Mouse (Mus musculus) adrenal gland, adult 2 months (tissue): ENCODE measurements around the gene Ndel1. TPM values are rescaled to one million over a fixed set of nuclear protein-coding genes. Genes with fewer than 3 reads are reported as not detected.
A peak's percentile ranks its signal among the peaks of the same experiment; 100 is the strongest.
"Not testable (repeated sequence)": the region's sequence is repeated elsewhere in the genome, so short reads cannot be mapped to it uniquely, and the experiment has no call there.

ENCODE experiments used
- DNase-seq: peaks from one replicate; pipeline ENCODE4 v3.0.0; 2021
- polyA plus RNA-seq: library from polyadenylated mRNA; depleted of rRNA; stranded (reverse); fragments of >200 nt; gene quantifications from 2 replicates; pipeline ENCODE4 v1.2.3, GENCODE M21; 2012
- total RNA-seq, 2 experiments: library from RNA; stranded (reverse); gene quantifications; 2 replicates each; pipeline ENCODE4 v1.2.3; 2021

Gene Ndel1
- total and polyA plus RNA-seq, 3 experiments: 60.6 to 186 (median 98.0) TPM

- DNase-seq: no peak
These were observed 19.8 kb downstream of the Ndel1 start for GRCm38 (mm10) chr11:68851644-68852485.

- DNase-seq: no peak
These were observed 20.8 kb downstream of the Ndel1 start for GRCm38 (mm10) chr11:68850862-68851261.

- DNase-seq: no peak
These were observed 32.1 kb downstream of the Ndel1 start for GRCm38 (mm10) chr11:68839606-68840005.

GRCm38 (mm10) chr11:68835034-68835433, 36.6 kb downstream of the Ndel1 start:
- DNase-seq: no peak

- no peak for DNase-seq
These were observed 38.1 kb downstream of the Ndel1 start for GRCm38 (mm10) chr11:68833593-68833992.

- no peak for DNase-seq
These were observed 38.9 kb downstream of the Ndel1 start for GRCm38 (mm10) chr11:68832793-68833192.

GRCm38 (mm10) chr11:68831580-68831979, 40.1 kb downstream of the Ndel1 start:
- DNase-seq: not testable (repeated sequence)

- DNase-seq: no peak
These were observed 44.9 kb downstream of the Ndel1 start for GRCm38 (mm10) chr11:68826735-68827134.

- no peak for DNase-seq
These were observed 49.3 kb downstream of the Ndel1 start for GRCm38 (mm10) chr11:68822326-68822725.

GRCm38 (mm10) chr11:68819226-68819805, 52.3 kb downstream of the Ndel1 start:
- DNase-seq: no peak

- DNase-seq: no peak
These were observed 53.2 kb downstream of the Ndel1 start for GRCm38 (mm10) chr11:68818416-68818815.

GRCm38 (mm10) chr11:68811881-68812577, 59.6 kb downstream of the Ndel1 start:
- DNase-seq: peak; percentile 19

- DNase-seq: peak; percentile 49
These were observed 63.9 kb downstream of the Ndel1 start for GRCm38 (mm10) chr11:68807787-68808186.

- no peak for DNase-seq
These were observed 66.5 kb downstream of the Ndel1 start for GRCm38 (mm10) chr11:68805148-68805547.

- no peak for DNase-seq
These were observed 73.4 kb downstream of the Ndel1 start for GRCm38 (mm10) chr11:68798258-68798657.

GRCm38 (mm10) chr11:68791794-68792193, 79.9 kb downstream of the Ndel1 start:
- no peak for DNase-seq

- DNase-seq: no peak
These were observed 80.9 kb downstream of the Ndel1 start for GRCm38 (mm10) chr11:68790720-68791119.

- no peak for DNase-seq
These were observed 84.4 kb downstream of the Ndel1 start for GRCm38 (mm10) chr11:68787222-68787621.

- no peak for DNase-seq
These were observed 85.8 kb downstream of the Ndel1 start for GRCm38 (mm10) chr11:68785813-68786212.

- no peak for DNase-seq
These were observed 89.3 kb downstream of the Ndel1 start for GRCm38 (mm10) chr11:68782336-68782735.

- DNase-seq: no peak
These were observed 91.1 kb downstream of the Ndel1 start for GRCm38 (mm10) chr11:68780466-68781114.

GRCm38 (mm10) chr11:68779735-68780465, 91.8 kb downstream of the Ndel1 start:
- no peak for DNase-seq
